Mouse (Mus musculus) lung, postnatal 10 days (tissue): ENCODE measurements around the gene Sec31b.

Source experiments
- DNase-seq: peaks from one replicate; pipeline ENCODE4 v3.0.0; 2021

The Sec31b gene

DNA sequence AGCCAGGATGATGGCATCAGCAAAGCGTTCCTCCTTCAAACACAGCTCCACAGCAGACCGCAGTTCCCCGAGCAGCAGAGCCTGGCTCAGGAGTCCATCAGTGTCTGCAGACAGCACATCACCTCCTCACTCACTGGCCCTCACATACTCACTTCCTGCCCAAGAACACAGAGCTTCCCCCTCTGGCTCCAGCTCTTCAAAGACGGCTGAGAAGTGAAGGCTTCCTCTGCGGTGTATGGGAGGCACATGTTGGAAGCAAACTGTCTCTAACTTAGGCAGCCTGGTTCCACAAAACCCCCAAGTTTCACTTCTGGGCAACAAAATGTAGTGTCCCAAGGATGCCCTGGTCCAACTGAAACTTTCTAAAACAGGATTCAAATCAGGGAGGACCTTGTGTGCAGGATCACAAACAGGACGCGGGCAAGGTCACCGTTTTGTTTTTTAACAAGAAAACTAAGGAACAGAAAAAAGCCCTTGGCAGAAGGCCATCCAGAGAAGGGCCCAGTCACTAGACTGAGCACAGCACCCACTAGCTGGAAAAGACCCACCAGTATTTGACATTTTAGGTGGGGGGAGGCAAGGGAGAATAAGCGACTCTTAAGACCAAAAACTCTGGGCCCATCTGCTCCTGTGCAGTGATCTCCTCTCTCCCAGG is 20.0 kb downstream of the Sec31b start:
- DNase-seq, result no peak

DNA sequence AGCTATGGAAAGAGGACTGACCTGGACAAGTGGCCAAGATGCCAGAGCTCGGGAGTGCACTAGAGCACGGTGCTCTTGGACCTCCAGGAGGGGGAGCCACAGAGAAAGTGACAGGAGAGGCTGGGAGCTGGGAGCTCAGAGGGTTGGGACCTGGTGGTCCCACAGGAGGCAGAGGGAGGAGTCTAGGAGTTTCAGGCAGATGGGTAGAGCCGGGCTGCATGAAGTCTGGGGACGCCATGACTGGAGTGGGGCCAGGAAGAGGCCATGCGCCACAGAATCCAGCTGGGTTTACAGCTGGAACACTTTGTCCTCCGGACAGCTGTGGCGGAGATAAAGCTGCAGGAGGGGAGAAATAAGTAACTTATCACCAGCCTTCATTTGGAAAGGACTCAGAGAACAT is 26.5 kb downstream of the Sec31b start:
- peak; percentile 78 for DNase-seq

DNA sequence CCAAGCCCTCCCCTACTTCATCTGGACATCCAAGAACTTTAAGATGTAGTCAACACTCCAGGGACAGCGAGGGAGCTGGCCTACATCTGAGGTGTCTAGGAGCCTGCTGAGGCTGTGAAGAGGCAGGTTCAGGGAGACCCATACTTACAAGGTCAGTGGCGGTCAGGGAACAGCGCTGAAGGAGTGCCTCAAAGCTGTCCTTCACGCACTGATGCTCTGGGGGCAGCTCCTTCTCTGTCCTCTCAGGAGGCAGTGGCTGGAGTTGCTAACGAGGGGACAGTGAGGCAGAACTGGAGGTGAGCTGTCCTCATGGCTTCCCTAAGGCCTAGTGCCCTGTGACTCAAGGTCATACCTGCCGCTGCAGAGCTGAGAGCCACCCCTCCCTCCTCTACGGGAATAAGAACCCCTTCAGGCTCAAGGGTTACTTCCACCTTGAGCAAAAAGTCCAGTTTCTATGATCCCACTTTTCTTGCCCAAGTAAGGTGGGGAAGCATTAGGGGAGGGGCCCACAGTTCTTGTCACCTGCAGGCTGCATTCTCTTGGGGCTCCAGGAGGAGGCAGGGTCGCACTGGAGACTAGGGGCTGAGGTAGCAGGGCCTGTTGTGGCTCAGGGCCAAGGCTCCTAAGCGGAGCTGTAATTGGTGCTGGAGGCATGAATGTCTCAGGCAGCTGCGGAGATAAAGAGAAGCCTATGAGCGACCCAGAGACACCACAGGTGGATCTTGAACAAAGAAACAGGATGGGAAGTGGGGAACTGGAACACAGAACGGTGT is 27.5 kb downstream of the Sec31b start:
- peak; percentile 46 for DNase-seq

DNA sequence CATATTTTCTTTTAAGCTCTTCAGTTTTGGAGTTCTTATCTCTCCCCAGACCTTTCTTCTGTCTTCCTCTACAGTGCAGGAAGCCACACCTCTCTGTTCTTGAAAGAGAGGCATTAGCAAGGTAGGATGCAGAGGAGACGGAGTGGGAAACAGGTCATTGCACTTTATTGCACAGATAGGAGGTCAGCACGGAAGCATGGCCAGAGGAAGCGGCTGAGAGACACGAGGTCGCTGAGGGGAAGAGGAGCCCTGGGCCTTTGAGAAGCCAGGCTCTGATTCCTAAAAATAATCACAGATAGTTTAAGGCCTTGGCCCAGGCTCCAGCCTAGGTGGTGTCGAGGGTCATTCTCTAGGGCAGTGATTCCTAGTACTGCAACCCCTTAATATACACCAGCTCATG is 29.9 kb downstream of the Sec31b start:
- no peak for DNase-seq

DNA sequence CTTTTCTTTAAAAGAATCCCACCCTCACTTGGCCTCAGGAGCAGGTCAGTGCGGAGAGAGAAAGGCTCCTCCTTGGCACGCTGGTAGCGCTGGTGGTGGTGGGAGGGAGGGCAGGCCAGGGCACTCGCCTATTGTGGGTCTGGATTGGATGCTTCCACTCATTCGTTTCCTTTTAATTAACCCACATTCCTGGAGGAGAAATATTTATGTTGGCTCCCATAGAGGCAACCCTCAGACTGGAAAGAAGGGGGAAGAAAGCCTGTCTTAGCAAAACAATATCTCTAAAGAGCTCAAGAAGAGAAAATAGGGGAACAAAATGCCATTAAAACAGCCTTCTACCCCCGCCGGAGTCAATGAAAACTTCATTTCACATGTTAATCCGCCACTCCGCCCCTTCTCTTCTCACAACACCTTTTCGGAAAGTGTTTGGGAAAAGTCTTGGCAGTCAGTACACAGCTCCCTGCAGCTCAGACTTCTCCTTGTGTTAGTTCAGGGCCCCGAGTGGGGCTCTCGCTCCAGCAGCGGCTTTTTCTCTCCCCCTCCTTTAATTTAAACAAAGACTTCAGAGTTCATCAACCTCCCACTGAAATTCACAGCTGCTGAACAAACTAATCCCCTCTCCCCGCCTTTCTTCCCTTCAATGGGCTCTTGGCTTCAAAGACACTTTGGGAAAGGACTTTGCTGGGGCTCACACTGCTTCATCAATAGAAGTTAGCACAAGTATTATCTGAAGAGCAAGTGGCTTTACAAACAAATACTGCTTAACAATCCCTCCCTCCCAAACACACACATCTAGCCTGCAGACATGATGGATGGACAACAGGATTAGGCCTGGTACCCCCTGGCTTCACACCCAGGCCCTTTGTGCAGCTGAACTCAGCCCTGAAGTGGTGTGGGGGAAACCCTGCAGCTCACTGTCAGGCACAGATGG is 30.9 kb downstream of the Sec31b start:
- peak; percentile 43 for DNase-seq

DNA sequence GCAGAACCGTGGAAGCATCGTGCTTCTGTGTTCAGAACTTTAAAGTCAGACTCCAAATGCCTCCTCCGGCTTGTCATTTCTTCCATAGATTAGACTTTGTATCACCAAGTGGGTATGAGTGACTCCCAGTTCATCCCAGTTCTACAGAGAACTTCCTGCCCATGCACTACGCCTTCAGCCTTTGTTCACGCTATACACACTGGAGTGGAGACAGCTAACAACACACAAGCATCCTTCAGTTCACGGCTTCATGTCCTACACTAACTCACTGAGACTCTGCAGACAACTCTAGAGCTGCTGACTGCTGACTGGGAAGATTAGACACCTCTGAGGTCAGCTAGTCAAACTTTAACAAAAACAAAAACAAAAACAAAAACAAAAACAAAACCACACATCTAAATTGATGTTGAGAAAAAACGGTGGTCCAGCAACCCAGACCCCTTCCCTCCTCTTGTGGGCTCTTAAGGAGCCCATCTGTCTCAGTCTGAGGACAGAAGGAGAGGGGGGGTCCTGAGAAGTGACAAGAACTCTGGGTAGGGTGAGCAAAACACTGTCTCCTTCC is 31.7 kb downstream of the Sec31b start:
- no peak for DNase-seq

DNA sequence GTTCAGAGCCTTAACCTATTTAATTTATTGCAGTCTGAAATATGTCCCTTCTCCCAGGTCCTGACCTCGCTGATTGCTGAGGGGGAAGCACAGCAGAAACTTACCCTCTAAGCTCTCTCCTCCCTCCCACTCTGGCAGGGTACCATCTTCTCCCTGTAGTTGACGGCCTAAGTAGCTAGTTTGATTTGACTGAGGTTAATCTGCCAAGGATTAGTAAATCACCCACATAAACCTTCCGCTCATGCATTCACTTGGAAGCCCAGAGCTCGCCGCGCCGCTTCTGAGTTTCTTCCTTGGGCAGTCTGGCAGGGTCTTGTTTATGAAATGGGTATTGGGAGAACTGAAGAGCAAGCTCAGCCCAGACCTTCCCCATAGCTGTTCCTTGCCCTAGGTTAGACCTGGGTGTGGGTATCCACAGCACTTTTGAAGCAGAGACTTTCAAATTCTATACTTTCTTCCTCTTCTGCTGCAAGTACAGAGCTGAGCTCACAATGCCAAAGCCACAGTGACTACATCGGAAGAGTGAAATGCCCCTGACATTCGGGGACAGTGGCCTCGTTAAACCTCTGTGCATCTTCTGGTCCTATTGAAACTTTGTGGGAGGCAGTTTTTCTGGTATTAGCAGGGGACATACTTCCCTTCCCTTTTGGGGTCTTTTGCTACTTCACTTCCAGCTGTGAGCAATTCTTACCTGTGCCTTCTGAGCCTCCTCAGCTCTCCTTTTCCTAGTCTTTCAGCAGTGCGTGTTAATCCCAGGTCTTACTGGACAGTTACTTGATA is 32.4 kb downstream of the Sec31b start:
- DNase-seq, result no peak

DNA sequence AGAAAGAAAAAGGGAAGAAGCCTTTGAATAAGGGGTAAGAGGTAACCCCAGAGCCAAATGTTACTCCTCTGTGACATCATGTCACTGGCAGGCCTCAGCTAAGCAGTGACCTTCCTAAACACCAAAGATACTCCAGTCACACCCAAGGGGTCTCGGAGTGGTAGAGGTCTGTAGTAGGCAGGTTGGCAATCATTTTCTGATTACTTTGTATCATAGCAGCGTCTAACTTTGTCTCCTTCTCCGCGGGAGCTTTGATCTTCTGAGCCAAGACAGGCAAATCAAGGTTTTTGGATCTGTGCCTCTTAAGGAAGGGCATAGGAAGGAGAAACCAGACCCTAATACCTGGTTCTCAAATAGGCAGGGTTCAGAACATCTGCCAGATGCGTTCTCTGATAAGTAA is 33.1 kb downstream of the Sec31b start:
- no peak for DNase-seq

DNA sequence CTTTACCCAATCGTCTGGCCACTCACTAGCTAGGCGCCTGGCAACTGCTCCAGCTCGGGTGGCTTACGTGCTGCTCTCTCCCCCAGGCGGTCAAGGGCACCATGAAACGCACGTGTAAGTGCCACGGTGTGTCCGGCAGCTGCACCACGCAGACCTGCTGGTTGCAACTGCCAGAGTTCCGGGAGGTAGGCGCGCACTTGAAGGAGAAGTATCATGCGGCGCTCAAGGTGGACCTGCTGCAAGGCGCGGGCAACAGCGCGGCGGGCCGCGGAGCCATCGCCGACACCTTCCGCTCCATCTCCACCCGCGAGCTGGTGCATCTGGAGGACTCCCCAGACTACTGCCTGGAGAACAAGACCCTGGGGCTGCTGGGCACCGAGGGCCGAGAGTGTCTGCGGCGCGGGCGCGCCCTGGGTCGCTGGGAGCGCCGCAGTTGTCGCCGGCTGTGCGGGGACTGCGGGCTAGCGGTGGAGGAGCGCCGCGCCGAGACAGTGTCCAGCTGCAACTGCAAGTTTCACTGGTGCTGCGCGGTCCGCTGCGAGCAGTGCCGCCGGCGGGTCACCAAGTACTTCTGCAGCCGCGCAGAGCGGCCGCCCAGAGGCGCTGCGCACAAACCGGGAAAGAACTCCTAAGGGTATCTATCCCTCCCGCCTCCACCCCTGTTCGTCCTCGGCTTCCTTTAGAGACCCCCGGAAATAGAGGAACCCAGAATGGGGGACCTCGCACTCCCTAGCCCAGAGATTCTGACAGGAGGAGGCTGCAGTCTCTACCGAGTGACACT is 34.0 kb downstream of the Sec31b start:
- DNase-seq, result peak; percentile 41

DNA sequence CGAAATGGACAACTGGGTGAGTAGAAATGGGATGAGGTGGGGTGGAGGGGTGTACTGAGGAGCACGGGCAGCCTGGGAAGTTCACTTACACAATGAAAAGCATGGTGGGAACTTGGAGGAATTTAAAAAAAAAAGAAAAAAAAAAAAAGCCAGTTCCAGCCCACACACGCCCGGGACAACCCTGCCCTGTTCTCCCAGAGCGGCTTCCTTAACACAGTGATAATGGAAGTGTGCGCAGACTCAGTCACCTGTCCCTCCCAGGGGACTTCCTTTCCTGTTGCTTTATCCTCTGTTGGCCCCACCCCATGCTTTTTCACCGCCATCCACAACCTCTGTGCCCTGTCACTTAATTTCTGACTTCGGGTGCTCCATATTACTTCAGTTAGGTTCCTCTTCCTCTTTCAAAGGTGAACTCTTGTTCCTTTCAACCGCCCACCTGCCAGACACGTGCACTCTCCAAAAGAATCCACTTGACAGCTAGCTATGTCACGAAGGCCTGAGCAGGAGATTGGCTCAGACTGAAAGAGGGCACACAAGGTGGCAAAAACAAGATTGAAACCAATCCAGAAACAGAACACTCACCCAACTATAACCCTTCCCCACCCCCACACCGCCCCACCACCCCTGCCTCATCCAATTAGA is 35.0 kb downstream of the Sec31b start:
- DNase-seq, result no peak

DNA sequence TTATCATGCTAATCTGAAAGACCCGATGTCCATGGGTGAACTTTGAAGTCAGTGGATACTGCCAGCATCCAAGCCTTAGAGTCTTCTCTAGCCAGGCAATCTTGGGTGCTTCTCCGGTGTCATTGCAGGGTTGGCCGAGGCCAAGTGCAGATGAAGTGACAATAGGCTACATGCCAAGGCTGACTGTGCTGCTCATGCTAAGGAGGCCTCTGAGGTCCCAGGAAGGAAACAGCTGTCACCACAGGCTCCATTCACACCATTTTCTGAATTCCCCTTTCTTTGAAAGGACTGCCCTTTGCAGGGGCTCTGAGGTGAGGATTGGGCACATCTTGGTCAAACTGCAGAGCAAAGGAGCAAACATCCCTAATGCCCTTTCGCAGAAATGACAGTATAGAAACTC is 42.9 kb downstream of the Sec31b start:
- peak; percentile 54 for DNase-seq

DNA sequence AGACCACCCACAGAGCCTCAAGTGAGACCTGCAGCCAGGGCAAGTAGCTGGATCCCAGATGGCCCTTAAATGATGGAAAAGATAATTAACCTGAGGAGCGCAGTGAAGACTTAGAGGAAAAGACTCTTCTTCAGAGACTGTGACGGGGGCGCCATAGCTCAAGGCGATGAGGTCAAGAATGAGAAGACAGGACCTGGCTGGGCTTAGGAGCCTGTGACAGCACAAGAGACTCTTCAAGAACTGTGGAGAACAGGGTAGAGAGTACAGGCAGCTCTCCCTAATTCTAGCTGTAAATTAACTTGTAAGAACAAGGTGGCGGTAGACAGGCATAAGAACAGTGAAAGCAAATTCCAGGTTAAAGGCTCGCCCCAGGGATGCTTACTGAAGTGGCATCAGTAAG is 43.7 kb downstream of the Sec31b start:
- DNase-seq, result no peak

DNA sequence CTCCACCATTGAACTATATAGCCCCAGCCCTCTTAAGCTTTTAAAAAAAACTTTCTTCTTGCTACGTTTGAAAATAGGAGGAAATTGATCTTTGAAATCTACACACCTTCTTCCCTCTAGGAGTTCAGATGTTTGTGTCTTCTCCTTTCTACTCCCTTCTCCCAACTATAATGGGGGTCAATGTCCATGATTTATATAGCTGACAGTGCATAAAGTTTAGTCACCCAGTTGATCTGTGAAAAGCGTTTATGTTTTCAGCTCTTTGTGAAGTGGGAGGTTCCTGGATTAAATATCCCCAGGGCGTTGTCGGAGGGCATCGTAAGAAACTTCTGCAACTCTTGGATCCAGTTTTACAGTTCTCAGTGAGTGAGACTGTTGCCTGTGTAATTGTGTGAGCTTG is 45.4 kb downstream of the Sec31b start:
- DNase-seq, result no peak

DNA sequence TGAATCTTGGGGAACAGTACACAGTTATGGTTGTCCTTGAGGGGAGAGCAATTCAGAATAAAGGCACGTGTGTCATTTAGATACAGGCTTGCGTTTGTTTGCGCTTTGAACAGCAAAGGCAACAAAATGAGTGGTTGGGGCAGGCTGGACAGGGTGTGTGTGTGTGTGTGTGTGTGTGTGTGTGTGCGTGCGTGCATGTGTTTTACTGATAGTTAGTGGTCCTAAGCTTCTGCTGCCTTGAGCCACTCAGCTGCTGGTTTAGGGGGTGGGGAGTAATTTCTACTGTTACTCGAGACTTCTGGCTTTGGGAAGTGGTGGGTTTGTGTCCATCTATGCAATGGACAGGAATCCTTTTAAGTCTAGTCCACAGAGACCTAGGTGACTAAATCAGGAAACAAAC is 46.7 kb downstream of the Sec31b start:
- DNase-seq, result no peak

DNA sequence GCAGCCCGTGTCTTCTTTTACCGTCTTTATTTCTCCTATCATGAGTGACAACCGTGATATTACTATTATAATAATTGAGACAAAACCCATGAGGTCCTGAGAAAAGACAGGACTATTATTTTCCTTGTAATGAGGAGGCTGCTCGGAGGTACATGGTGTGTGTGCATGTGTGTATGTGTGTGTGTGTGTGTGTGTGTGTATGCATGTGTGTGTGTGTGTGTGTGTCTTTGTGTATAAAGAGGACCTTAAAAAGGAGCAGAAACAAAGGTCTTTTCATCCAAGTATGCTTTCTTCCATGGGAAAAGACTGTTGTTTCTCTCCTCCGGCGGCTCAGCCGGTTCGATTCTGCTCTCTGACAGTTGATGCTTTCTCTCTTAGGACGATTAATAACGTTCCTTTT is 48.7 kb downstream of the Sec31b start:
- no peak for DNase-seq

DNA sequence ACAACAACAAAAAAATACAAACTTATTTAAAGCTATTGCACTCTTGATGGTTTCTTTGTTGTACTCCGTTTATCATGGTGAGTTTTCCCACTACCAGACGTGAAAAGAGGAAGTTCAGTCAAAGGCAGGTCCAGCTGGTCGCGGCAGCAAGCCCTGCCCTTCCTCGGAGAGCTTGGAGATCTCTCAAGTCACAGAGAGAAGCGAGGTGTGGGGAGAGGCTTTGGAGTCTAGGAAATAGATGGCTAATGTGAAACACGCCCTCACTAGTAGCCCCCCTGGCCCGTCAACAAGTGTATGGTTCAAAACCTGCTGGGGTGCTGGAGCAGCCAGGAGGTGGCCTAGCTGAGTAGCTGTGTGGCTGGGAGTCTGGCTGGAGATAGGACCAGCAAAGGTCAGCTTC is 49.2 kb downstream of the Sec31b start:
- no peak for DNase-seq

DNA sequence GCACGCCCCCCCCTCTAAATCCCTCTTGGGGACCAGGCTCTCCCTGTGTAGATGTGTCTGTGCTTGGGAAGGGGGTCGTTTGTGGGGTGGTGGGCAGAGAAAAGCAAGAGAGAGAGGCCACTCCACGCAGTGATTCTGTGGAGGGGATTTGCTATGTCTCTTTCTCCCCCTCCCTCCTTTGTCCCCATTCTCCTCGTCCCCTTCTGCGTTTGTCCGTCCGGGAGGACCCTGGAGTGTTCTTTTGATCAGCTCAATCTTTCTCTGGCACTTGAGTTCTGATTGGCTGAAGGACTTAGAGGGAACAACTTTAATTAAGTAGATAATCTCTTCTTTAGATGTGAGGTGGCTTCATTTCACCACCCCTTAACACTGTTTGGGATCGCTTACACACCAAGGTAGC is 52.5 kb downstream of the Sec31b start, which contains the start of gene Wnt8b:
Gene Wnt8b, plus strand, starts transcription at position 345 of the 400 bp plus-strand sequence.
- no peak for DNase-seq

DNA sequence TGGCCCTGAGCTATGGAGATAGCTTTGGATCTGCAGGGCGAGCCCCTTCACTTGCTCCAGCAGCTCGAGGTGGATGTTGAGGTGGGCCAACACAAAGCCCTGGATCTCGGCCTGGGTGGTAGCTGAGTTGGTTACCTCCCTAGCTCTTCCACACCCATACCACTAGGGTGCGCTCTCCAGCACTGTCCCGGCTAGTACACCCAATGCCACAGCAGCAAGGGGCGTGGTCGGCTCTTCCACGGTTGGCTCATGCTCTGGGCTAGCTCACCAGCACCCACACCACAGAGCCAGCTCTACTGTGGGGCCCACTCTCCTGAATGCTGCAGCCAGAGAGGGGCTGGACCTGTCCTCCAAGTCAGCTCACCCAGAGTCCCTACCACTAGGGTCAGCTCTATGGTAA is 58.4 kb downstream of the Sec31b start:
- peak; percentile 76 for DNase-seq

DNA sequence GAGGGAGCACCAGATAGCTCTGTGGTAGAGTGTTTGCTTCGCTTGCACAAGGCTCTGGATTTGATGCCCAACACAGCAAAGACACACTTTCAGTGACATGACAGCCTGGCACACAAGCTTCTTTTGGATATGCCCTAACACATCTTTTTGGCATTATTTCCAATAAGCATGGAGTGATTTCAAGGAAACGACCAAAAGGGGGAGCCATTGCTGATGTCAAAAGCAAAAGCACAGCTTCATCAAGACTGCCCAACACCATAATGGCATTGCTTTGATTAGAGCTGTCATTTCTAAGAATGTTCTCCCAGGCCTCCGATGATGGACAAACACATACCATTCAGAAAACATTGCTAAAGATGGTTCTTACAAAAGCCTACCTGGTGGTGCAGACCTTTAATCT is 69.1 kb downstream of the Sec31b start:
- DNase-seq, result peak; percentile 37

DNA sequence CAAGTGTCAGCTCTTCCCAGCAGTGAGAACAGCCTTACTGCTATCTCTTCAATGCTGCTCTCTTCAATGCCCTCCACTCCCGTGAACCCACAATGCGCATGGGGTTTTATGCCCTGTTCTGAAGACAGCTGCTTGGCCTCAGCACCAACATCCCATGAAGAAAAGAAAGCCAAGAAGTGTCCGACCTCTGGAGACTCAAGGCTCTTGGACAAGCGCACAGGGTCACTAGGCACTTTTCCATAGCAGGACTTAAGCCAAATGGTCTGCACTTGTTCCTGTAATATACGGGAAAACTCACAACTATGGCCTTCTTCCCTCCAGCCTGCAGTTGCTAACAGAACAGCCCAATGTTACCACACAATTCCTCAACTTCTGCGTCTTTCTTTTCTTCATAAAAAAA is 70.4 kb downstream of the Sec31b start:
- DNase-seq, result peak; percentile 23

DNA sequence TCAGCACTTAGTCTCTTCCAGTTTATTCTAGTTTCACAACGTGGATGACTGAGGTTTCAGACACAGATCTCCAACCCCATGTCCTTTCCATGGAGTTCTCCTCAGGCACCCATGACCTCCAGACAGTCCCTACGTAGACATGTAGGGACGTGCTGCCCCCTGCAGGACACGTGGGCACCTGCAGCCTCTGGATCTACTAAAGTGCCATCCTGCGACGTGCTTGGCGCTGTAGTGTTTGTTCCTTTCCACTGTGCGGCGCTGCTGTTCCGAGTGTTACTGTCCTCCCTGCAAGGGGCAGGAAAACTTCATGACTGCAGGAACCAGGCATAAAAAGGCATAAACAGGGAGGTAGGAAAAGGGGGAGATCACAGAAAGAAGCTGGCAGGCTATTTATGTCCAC is 71.5 kb downstream of the Sec31b start:
- peak; percentile 93 for DNase-seq
